Mouse (Mus musculus): ENCODE measurements around the gene Ehd4. TPM values are rescaled to one million over a fixed set of nuclear protein-coding genes. Genes with fewer than 3 reads are reported as not detected.

The Ehd4 gene
- total and polyA plus RNA-seq, 3 experiments: 8.1 to 27.7 (median 9.8) TPM

- H3K79me2 ChIP-seq (replicated peaks; ENCODE audit: control insufficient read depth, extremely low read depth, insufficient read depth, poor library complexity, severe bottlenecking): no peaks in the 10 kb centered on the region
- no peak overlapping the region for H3K9ac ChIP-seq (ENCODE audit: insufficient read depth, low read depth)
- peaks cover 12 to 75% of the 10 kb centered on the region in 2 experiments for H3K36me3 ChIP-seq (replicated peaks in 1 of 2; ENCODE audit: control insufficient read depth in 1 of 2, insufficient read depth in 1 of 2, low read length in 1 of 2)
- no peaks in the 10 kb centered on the region for H3K27me3 ChIP-seq (replicated peaks)
- no peak for DNase-seq (ENCODE audit: extremely low read depth)
- TF ChIP-seq MEF2A (IDR thresholded peaks at IDR 0.05; ENCODE audit: borderline replicate concordance, low read depth, low read length) (no peak), CTCF (conservative IDR thresholded peaks at IDR 0.05 in 1 of 2, IDR thresholded peaks at IDR 0.05 in 1 of 2; ENCODE audit: low read depth in 2 of 2, low read length in 2 of 2) (no peak), MAZ (IDR thresholded peaks at IDR 0.05; ENCODE audit: low read depth, low read length) (no peak), JUND (conservative IDR thresholded peaks at IDR 0.05; ENCODE audit: low read depth, low read length) (no peak), UBTF (IDR thresholded peaks at IDR 0.05; ENCODE audit: low read depth, low read length) (no peak), MXI1 (IDR thresholded peaks at IDR 0.05; ENCODE audit: low read depth, low read length) (no peak), SMC3 (IDR thresholded peaks at IDR 0.05; ENCODE audit: low read depth, low read length) (no peak), SIN3A (IDR thresholded peaks at IDR 0.05; ENCODE audit: low read length) (no peak), MYC (IDR thresholded peaks at IDR 0.05; ENCODE audit: low read depth, low read length) (no peak), ZMIZ1 (IDR thresholded peaks at IDR 0.05; ENCODE audit: low read depth, low read length) (no peak), ZC3H11A (IDR thresholded peaks at IDR 0.05; ENCODE audit: low read depth, low read length) (no peak), ZNF384 (IDR thresholded peaks at IDR 0.05; ENCODE audit: low read depth, low read length) (no peak), USF2 (conservative IDR thresholded peaks at IDR 0.05; ENCODE audit: low read depth, low read length) (no peak), TCF12 (IDR thresholded peaks at IDR 0.05; ENCODE audit: low read depth, low read length) (no peak), MAFK (IDR thresholded peaks at IDR 0.05; ENCODE audit: insufficient replicate concordance, low read length) (no peak), EP300 (IDR thresholded peaks at IDR 0.05; ENCODE audit: low read length) (no peak)
- H3K4me1 ChIP-seq (ENCODE audit: control insufficient read depth in 1 of 2, insufficient read depth in 2 of 2): peaks cover 0 to 40% of the 10 kb centered on the region in 2 experiments; a peak in 2 of 4 replicates
- no peak overlapping the region for H3K4me2 ChIP-seq (ENCODE audit: insufficient read depth, low read depth, poor library complexity, severe bottlenecking)
- dilution Hi-C loops (cut with MboI; ENCODE audit: extremely low pct_ligation_motif_present, extremely low pct_unique_long_range_greater_than_20kb, low sequenced_read_pairs): no loop called here
- no peaks in the 10 kb centered on the region for H3K9me3 ChIP-seq (replicated peaks; ENCODE audit: low read length)
- no peak overlapping the region for H3K4me3 ChIP-seq (replicated peaks in 1 of 3; ENCODE audit: low read depth in 2 of 3, low read length in 2 of 3, poor library complexity in 1 of 3)
- H3K27ac ChIP-seq (ENCODE audit: insufficient read depth, low read depth): no peak overlapping the region
- in situ Hi-C loops (cut with MboI; ENCODE audit: low pct_ligation_motif_present, low pct_unique_long_range_greater_than_20kb, low sequenced_read_pairs): loop anchor here (25.0 kb wide), 1 partner anchor 192 kb away; the partner anchor contains the start of gene Pla2g4d
Observed at GRCm38 (mm10) chr2:120095171-120095570, 59.2 kb downstream of the Ehd4 start.

- dilution Hi-C loops (cut with MboI; ENCODE audit: extremely low pct_ligation_motif_present, extremely low pct_unique_long_range_greater_than_20kb, low sequenced_read_pairs) (no loop called here), in situ Hi-C loops (cut with MboI; ENCODE audit: low pct_ligation_motif_present, low pct_unique_long_range_greater_than_20kb, low sequenced_read_pairs) (loop anchor here (25.0 kb wide), 1 partner anchor 193 kb away; the partner anchor contains the start of gene Pla2g4d)
- Histone ChIP-seq H3K27me3 (replicated peaks) (no peaks in the 10 kb centered on the region), H3K4me1 (ENCODE audit: control insufficient read depth in 1 of 2, insufficient read depth in 2 of 2) (peaks cover 0 to 28% of the 10 kb centered on the region in 2 experiments; a peak in 2 of 4 replicates), H3K9ac (ENCODE audit: insufficient read depth, low read depth) (no peak overlapping the region), H3K4me3 (replicated peaks in 1 of 3; ENCODE audit: low read depth in 2 of 3, low read length in 2 of 3, poor library complexity in 1 of 3) (no peak overlapping the region), H3K79me2 (replicated peaks; ENCODE audit: control insufficient read depth, extremely low read depth, insufficient read depth, poor library complexity, severe bottlenecking) (no peaks in the 10 kb centered on the region), H3K9me3 (replicated peaks; ENCODE audit: low read length) (no peaks in the 10 kb centered on the region), H3K27ac (ENCODE audit: insufficient read depth, low read depth) (no peak overlapping the region), H3K36me3 (replicated peaks in 1 of 2; ENCODE audit: control insufficient read depth in 1 of 2, insufficient read depth in 1 of 2, low read length in 1 of 2) (peaks cover 13 to 73% of the 10 kb centered on the region in 2 experiments), H3K4me2 (ENCODE audit: insufficient read depth, low read depth, poor library complexity, severe bottlenecking) (no peak overlapping the region)
- peak; percentile 48 for DNase-seq (ENCODE audit: extremely low read depth)
- TF ChIP-seq NELFE (IDR thresholded peaks at IDR 0.05; ENCODE audit: low read depth, low read length): no peak
- no peak for TF ChIP-seq ZNF384 (IDR thresholded peaks at IDR 0.05; ENCODE audit: low read depth, low read length)
- TF ChIP-seq E2F4 (IDR thresholded peaks at IDR 0.05; ENCODE audit: insufficient replicate concordance, low read depth, low read length): no peak
- TF ChIP-seq CTCF (conservative IDR thresholded peaks at IDR 0.05 in 1 of 2, IDR thresholded peaks at IDR 0.05 in 1 of 2; ENCODE audit: low read depth in 2 of 2, low read length in 2 of 2): peak; percentile 13 to 62; a peak in 2 of 4 replicates
- TF ChIP-seq MAZ (IDR thresholded peaks at IDR 0.05; ENCODE audit: low read depth, low read length): peak; percentile 67; the same call in 1 of the 2 replicates
- no peak for TF ChIP-seq SIN3A (IDR thresholded peaks at IDR 0.05; ENCODE audit: low read length)
- TF ChIP-seq GABPA (IDR thresholded peaks at IDR 0.05; ENCODE audit: insufficient replicate concordance, low read depth, low read length): no peak
- peak; percentile 17 for TF ChIP-seq RAD21 (IDR thresholded peaks at IDR 0.05; ENCODE audit: low read depth, low read length)
- no peak for TF ChIP-seq UBTF (IDR thresholded peaks at IDR 0.05; ENCODE audit: low read depth, low read length)
- TF ChIP-seq PAX5 (IDR thresholded peaks at IDR 0.05; ENCODE audit: low read length): no peak
- no peak for TF ChIP-seq MEF2A (IDR thresholded peaks at IDR 0.05; ENCODE audit: borderline replicate concordance, low read depth, low read length)
- peak; percentile 31; the same call in 1 of the 2 replicates for TF ChIP-seq MAX (IDR thresholded peaks at IDR 0.05; ENCODE audit: low read length)
- TF ChIP-seq POLR2A (IDR thresholded peaks at IDR 0.05; ENCODE audit: low read depth, low read length): no peak
- no peak for TF ChIP-seq ZC3H11A (IDR thresholded peaks at IDR 0.05; ENCODE audit: low read depth, low read length)
- TF ChIP-seq SMC3 (IDR thresholded peaks at IDR 0.05; ENCODE audit: low read depth, low read length): peak; percentile 49
- no peak for TF ChIP-seq CHD2 (IDR thresholded peaks at IDR 0.05; ENCODE audit: low read length)
- no peak for TF ChIP-seq ZMIZ1 (IDR thresholded peaks at IDR 0.05; ENCODE audit: low read depth, low read length)
- no peak for TF ChIP-seq JUND (conservative IDR thresholded peaks at IDR 0.05; ENCODE audit: low read depth, low read length)
Observed at GRCm38 (mm10) chr2:120093671-120094430, 60.6 kb downstream of the Ehd4 start.

Measured in CH12.LX (cell line).